Mouse (Mus musculus) right cerebral cortex, adult 18-20 months (tissue): Measurements from ENCODE around the gene Pom121l2.
A peak's percentile ranks its signal among the peaks of the same experiment; 100 is the strongest.

Experiments used
- DNase-seq: peaks from one replicate; pipeline ENCODE4 v3.0.0; 2022; ENCODE audit warnings: mixed read lengths

The Pom121l2 gene

GRCm38 (mm10) chr13:21994896-21995295 is 13.9 kb downstream of the Pom121l2 start:
- no peak for DNase-seq

GRCm38 (mm10) chr13:21995331-21995914 is 14.4 kb downstream of the Pom121l2 start:
- DNase-seq: no peak

- no peak for DNase-seq
Observed at GRCm38 (mm10) chr13:21996101-21996839, 15.3 kb downstream of the Pom121l2 start.

- no peak for DNase-seq
Observed at GRCm38 (mm10) chr13:21996840-21997185, 15.8 kb downstream of the Pom121l2 start.

- DNase-seq: no peak
Observed at GRCm38 (mm10) chr13:21997201-21997820, 16.3 kb downstream of the Pom121l2 start.

- DNase-seq: no peak
Observed at GRCm38 (mm10) chr13:21997821-21998220, 16.8 kb downstream of the Pom121l2 start.

GRCm38 (mm10) chr13:21998412-21998811 is 17.4 kb downstream of the Pom121l2 start:
- no peak for DNase-seq

GRCm38 (mm10) chr13:21999147-21999546 is 18.2 kb downstream of the Pom121l2 start:
- DNase-seq: no peak

GRCm38 (mm10) chr13:22001346-22001745 is 20.4 kb downstream of the Pom121l2 start:
- no peak for DNase-seq

GRCm38 (mm10) chr13:22001823-22002222 is 20.8 kb downstream of the Pom121l2 start:
- DNase-seq: no peak

GRCm38 (mm10) chr13:22005605-22006333 is 24.8 kb downstream of the Pom121l2 start:
- DNase-seq: no peak

- no peak for DNase-seq
Observed at GRCm38 (mm10) chr13:22006334-22007120, 25.5 kb downstream of the Pom121l2 start.

GRCm38 (mm10) chr13:22007121-22007510 is 26.1 kb downstream of the Pom121l2 start:
- no peak for DNase-seq

GRCm38 (mm10) chr13:22007872-22008271 is 26.9 kb downstream of the Pom121l2 start:
- no peak for DNase-seq

GRCm38 (mm10) chr13:22008707-22009106 is 27.7 kb downstream of the Pom121l2 start:
- DNase-seq: no peak

GRCm38 (mm10) chr13:22009642-22010041 is 28.6 kb downstream of the Pom121l2 start, which contains the start of gene Prss16:
Prss16 (minus strand) TSS chr13:22009742.
- DNase-seq: no peak

- no peak for DNase-seq
Observed at GRCm38 (mm10) chr13:22013716-22014115, 32.7 kb downstream of the Pom121l2 start.

- DNase-seq: no peak
Observed at GRCm38 (mm10) chr13:22014411-22014845, 33.4 kb downstream of the Pom121l2 start.

GRCm38 (mm10) chr13:22015479-22016450 is 34.8 kb downstream of the Pom121l2 start:
- DNase-seq: peak; percentile 65

- DNase-seq: no peak
Observed at GRCm38 (mm10) chr13:22019934-22020835, 39.2 kb downstream of the Pom121l2 start.
